Mouse (Mus musculus): Measurements from ENCODE around the gene Clrn2. TPM values are rescaled to one million over a fixed set of nuclear protein-coding genes. Genes with fewer than 3 reads are reported as not detected.

The Clrn2 gene
- total and polyA plus RNA-seq, 3 experiments = 0.33 TPM; not detected in 2

GRCm38 (mm10) chr5:45448676-45449075 is 4.9 kb upstream of the Clrn2 start:
- ATAC-seq (ENCODE audit: extremely low read depth, insufficient number of reproducible peaks, low FRiP score, poor library complexity, severe bottlenecking) = no peak
- H3K9me3 ChIP-seq (replicated peaks) = no peaks in the 10 kb centered on the region
- TF ChIP-seq GATA2 (IDR thresholded peaks at IDR 0.05; ENCODE audit: borderline replicate concordance, low read depth, low read length) (no peak), TAL1 (conservative IDR thresholded peaks at IDR 0.05; ENCODE audit: low read depth, low read length) (no peak), POLR2AphosphoS5 (IDR thresholded peaks at IDR 0.05; ENCODE audit: insufficient replicate concordance, low read depth, low read length) (no peak), CTCF (IDR thresholded peaks at IDR 0.05; ENCODE audit: low read depth, low read length) (no peak), GATA1 (IDR thresholded peaks at IDR 0.05; ENCODE audit: borderline replicate concordance, low read length) (no peak)
- H3K4me1 ChIP-seq (ENCODE audit: insufficient read depth, low read depth, low read length) = peaks cover 28% of the 10 kb centered on the region
- peaks cover 42% of the 10 kb centered on the region for H3K36me3 ChIP-seq (replicated peaks)
- DNase-seq (ENCODE audit: low spot score) = no peak
- H3K4me3 ChIP-seq (ENCODE audit: low read depth, low read length) = peak overlapping the region; percentile 88; the same call in 1 of the 2 replicates
- H3K27me3 ChIP-seq (ENCODE audit: insufficient read depth, low read length) = peaks cover 2% of the 10 kb centered on the region; the same call in 1 of the 2 replicates

GRCm38 (mm10) chr5:45449206-45449605 is 4.3 kb upstream of the Clrn2 start:
- no peak for ATAC-seq (ENCODE audit: extremely low read depth, insufficient number of reproducible peaks, low FRiP score, poor library complexity, severe bottlenecking)
- H3K4me3 ChIP-seq (ENCODE audit: low read depth, low read length) = peak overlapping the region; percentile 88

GRCm38 (mm10) chr5:45449831-45450716 is 3.5 kb upstream of the Clrn2 start, which contains the start of gene Qdpr:
Gene Qdpr, minus strand, starts transcription at chr5:45450236.
- no peaks in the 10 kb centered on the region for H3K9me3 ChIP-seq (replicated peaks)
- DNase-seq (ENCODE audit: low spot score) = peak; percentile 92
- peaks cover 29% of the 10 kb centered on the region for H3K36me3 ChIP-seq (replicated peaks)
- peak within 1 kb of the TSS; percentile 88 for H3K4me3 ChIP-seq (ENCODE audit: low read depth, low read length)
- peak; percentile 94 for ATAC-seq (ENCODE audit: extremely low read depth, insufficient number of reproducible peaks, low FRiP score, poor library complexity, severe bottlenecking)
- H3K27me3 ChIP-seq (ENCODE audit: insufficient read depth, low read length) = peaks cover 7% of the 10 kb centered on the region
- no peak for TF ChIP-seq GATA1 (IDR thresholded peaks at IDR 0.05; ENCODE audit: borderline replicate concordance, low read length)
- no peak for TF ChIP-seq POLR2AphosphoS5 (IDR thresholded peaks at IDR 0.05; ENCODE audit: insufficient replicate concordance, low read depth, low read length)
- no peak for TF ChIP-seq GATA2 (IDR thresholded peaks at IDR 0.05; ENCODE audit: borderline replicate concordance, low read depth, low read length)
- TF ChIP-seq TAL1 (conservative IDR thresholded peaks at IDR 0.05; ENCODE audit: low read depth, low read length) = no peak
- TF ChIP-seq CTCF (IDR thresholded peaks at IDR 0.05; ENCODE audit: low read depth, low read length) = no peak
- H3K4me1 ChIP-seq (ENCODE audit: insufficient read depth, low read depth, low read length) = peaks cover 28% of the 10 kb centered on the region

More at GRCm38 (mm10) chr5:45449206-45449605, 4.3 kb upstream of the Clrn2 start:
- DNase-seq (ENCODE audit: low spot score) = peak; percentile 2
- H3K36me3 ChIP-seq (replicated peaks) = peaks cover 38% of the 10 kb centered on the region
- peaks cover 28% of the 10 kb centered on the region for H3K4me1 ChIP-seq (ENCODE audit: insufficient read depth, low read depth, low read length)
- no peaks in the 10 kb centered on the region for H3K9me3 ChIP-seq (replicated peaks)
- TF ChIP-seq CTCF (IDR thresholded peaks at IDR 0.05; ENCODE audit: low read depth, low read length) (no peak), POLR2AphosphoS5 (IDR thresholded peaks at IDR 0.05; ENCODE audit: insufficient replicate concordance, low read depth, low read length) (no peak)
- H3K27me3 ChIP-seq (ENCODE audit: insufficient read depth, low read length) = peaks cover 4% of the 10 kb centered on the region; the same call in 1 of the 2 replicates

GRCm38 (mm10) chr5:45454456-45454855 is 905 bp downstream of the Clrn2 start:
- no peak for DNase-seq (ENCODE audit: low spot score)
- peaks cover 34% of the 10 kb centered on the region for H3K27me3 ChIP-seq (ENCODE audit: insufficient read depth, low read length)
- no peak overlapping the region for H3K4me3 ChIP-seq (ENCODE audit: low read depth, low read length)
- peaks cover 13% of the 10 kb centered on the region for H3K4me1 ChIP-seq (ENCODE audit: insufficient read depth, low read depth, low read length)
- no peaks in the 10 kb centered on the region for H3K9me3 ChIP-seq (replicated peaks)
- no peak for ATAC-seq (ENCODE audit: extremely low read depth, insufficient number of reproducible peaks, low FRiP score, poor library complexity, severe bottlenecking)
- TF ChIP-seq TAL1 (conservative IDR thresholded peaks at IDR 0.05; ENCODE audit: low read depth, low read length) = no peak
- no peak for TF ChIP-seq CTCF (IDR thresholded peaks at IDR 0.05; ENCODE audit: low read depth, low read length)
- TF ChIP-seq GATA1 (IDR thresholded peaks at IDR 0.05; ENCODE audit: borderline replicate concordance, low read length) = no peak
- no peak for TF ChIP-seq POLR2AphosphoS5 (IDR thresholded peaks at IDR 0.05; ENCODE audit: insufficient replicate concordance, low read depth, low read length)
- TF ChIP-seq GATA2 (IDR thresholded peaks at IDR 0.05; ENCODE audit: borderline replicate concordance, low read depth, low read length) = no peak
- H3K36me3 ChIP-seq (replicated peaks) = no peaks in the 10 kb centered on the region

GRCm38 (mm10) chr5:45472880-45473450 is 19.4 kb downstream of the Clrn2 start:
- H3K4me1 ChIP-seq (ENCODE audit: insufficient read depth, low read depth, low read length) = no peaks in the 10 kb centered on the region
- peaks cover 10% of the 10 kb centered on the region; the same call in 1 of the 2 replicates for H3K27me3 ChIP-seq (ENCODE audit: insufficient read depth, low read length)
- H3K36me3 ChIP-seq (replicated peaks) = no peaks in the 10 kb centered on the region
- TF ChIP-seq GATA1 (IDR thresholded peaks at IDR 0.05; ENCODE audit: borderline replicate concordance, low read length) = no peak
- no peak for TF ChIP-seq CTCF (IDR thresholded peaks at IDR 0.05; ENCODE audit: low read depth, low read length)
- TF ChIP-seq GATA2 (IDR thresholded peaks at IDR 0.05; ENCODE audit: borderline replicate concordance, low read depth, low read length) = no peak
- TF ChIP-seq TAL1 (conservative IDR thresholded peaks at IDR 0.05; ENCODE audit: low read depth, low read length) = no peak
- no peak for TF ChIP-seq POLR2AphosphoS5 (IDR thresholded peaks at IDR 0.05; ENCODE audit: insufficient replicate concordance, low read depth, low read length)
- DNase-seq (ENCODE audit: low spot score) (no peak), ATAC-seq (ENCODE audit: extremely low read depth, insufficient number of reproducible peaks, low FRiP score, poor library complexity, severe bottlenecking) (no peak)
- H3K9me3 ChIP-seq (replicated peaks) = no peaks in the 10 kb centered on the region
- no peak overlapping the region for H3K4me3 ChIP-seq (ENCODE audit: low read depth, low read length)

GRCm38 (mm10) chr5:45473521-45473920 is 20.0 kb downstream of the Clrn2 start:
- Histone ChIP-seq H3K9me3 (replicated peaks) (no peaks in the 10 kb centered on the region), H3K4me1 (ENCODE audit: insufficient read depth, low read depth, low read length) (no peaks in the 10 kb centered on the region), H3K27me3 (ENCODE audit: insufficient read depth, low read length) (peaks cover 10% of the 10 kb centered on the region; the same call in 1 of the 2 replicates), H3K36me3 (replicated peaks) (no peaks in the 10 kb centered on the region), H3K4me3 (ENCODE audit: low read depth, low read length) (no peak overlapping the region)
- DNase-seq (ENCODE audit: low spot score) (no peak), ATAC-seq (ENCODE audit: extremely low read depth, insufficient number of reproducible peaks, low FRiP score, poor library complexity, severe bottlenecking) (no peak)
- TF ChIP-seq GATA1 (IDR thresholded peaks at IDR 0.05; ENCODE audit: borderline replicate concordance, low read length) (no peak), GATA2 (IDR thresholded peaks at IDR 0.05; ENCODE audit: borderline replicate concordance, low read depth, low read length) (no peak), TAL1 (conservative IDR thresholded peaks at IDR 0.05; ENCODE audit: low read depth, low read length) (no peak), POLR2AphosphoS5 (IDR thresholded peaks at IDR 0.05; ENCODE audit: insufficient replicate concordance, low read depth, low read length) (no peak), CTCF (IDR thresholded peaks at IDR 0.05; ENCODE audit: low read depth, low read length) (no peak)

Data from G1E (cell line).